Mouse (Mus musculus) right cerebral cortex, postnatal 36 days (tissue): ENCODE data around the gene Zdhhc16.

Experiments used
- DNase-seq, 2 experiments: peaks; one replicate each; pipeline ENCODE4 v3.0.0; 2022; ENCODE audit warnings: low spot score in 2 of 2, mixed read lengths in 1 of 2

Zdhhc16 gene

DNA sequence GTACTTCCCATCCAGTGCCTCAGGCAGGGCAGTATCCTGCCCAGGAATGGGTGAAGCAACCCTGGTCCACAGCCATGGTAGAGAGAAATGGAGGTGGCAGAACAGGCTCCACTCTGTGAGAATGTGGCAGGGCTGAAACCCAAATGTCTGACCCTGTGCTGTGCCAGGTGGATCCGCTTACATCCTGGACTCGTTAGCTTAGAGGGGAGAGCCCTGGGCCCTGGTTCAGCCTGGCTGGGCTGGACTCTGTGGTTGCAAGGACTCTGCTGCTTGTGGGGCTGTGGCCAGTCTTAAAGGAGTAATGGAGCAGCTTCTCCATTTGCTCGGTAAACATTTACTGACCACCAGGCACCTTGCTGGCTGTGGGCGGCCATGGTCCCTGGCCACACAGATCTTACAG lies 53.9 kb downstream of the Zdhhc16 start:
- DNase-seq: no peak

DNA sequence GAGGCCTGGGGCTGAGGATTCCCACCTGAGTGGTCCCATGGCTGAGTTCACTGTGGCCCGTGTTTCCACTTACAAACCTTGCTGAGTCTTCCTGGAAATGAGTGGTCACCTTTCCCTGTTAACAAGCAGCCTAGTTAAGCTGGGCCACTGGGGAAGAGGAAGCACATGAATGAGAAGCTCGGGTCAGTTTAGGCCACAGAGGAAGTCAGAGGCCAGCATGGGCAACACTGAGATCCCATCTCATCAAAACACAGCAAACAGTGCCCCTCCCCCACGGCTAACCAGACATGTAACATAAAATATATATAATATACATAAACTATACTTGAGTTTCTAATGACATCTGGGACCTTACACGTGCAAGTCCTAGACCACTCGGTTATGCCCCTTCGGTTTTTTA lies 56.5 kb downstream of the Zdhhc16 start:
- no peak for DNase-seq

DNA sequence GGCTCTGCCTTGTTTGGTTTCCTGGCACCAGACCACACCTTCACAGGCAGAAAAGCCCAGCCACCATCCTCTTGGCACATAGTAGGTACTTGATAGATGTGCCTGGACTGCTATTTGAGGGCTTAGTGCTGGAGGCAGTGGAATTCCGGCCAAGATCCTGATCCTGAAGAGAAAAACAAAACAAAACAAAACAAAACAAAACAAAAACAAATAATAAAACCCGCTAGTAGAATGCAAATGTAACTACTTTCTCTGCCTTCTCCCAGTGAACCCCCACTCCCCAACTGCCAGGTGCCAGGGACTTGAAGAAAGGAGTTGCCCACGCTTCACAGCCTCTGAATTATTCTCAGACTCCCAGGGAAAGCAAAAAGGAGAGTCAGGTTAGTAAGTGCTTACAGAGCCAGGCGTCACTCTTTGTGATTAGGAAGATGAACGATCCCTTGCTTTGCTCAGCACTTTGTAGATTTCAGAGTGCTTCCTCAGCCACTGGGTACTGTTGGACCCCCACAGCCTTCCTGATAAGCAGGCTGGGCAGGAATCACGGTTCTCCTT lies 58.7 kb downstream of the Zdhhc16 start:
- DNase-seq: no peak

DNA sequence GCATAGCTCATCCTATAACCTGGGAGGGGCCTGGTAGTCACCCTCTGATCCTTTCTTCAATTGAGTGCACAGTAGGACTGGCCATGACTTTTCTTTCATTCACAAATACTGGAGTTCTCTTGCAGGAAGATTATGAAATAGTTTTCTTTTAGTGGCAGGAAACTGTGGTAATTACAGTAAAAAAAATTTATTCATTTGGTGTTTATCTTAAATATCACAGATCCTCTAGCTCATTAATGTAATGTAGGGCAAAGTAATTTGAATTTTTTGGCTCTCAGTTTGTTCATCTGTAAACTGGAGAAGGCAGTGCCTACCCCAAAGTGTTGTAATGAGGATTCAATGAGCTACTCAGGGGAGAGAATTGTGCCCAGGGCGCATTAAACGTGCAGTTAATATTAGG lies 59.7 kb downstream of the Zdhhc16 start:
- DNase-seq: no peak

DNA sequence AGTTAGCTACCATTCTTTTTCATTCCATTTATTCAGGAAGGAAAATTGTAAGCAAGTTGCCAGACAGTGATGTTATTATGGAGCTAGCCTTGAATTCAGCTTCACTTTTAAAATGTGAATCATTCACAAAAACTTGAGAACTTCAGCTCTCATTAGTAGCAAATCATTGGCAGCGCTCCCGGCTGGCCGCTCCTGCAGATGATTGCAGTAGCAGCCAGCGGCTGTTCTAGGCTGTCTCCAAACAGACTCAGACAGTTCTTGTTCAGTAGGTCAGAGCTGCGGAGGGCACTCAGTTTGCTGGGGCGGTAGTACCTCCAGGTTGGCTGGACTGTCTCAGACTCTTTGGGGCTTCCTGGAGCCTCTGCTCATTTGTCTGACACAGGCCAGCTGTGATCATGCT lies 60.2 kb downstream of the Zdhhc16 start:
- peak; percentile 77 to 83 for DNase-seq
